Mouse (Mus musculus): ENCODE results near the gene Npas4. TPM values are rescaled to one million over a fixed set of nuclear protein-coding genes. Genes with fewer than 3 reads are reported as not detected.
"Not testable (repeated sequence)": the region's sequence is repeated elsewhere in the genome, so short reads cannot be mapped to it uniquely, and the experiment has no call there.

The Npas4 gene
- total RNA-seq, 2 experiments from 2014 or later = not detected

- no peak for ATAC-seq (replicated peaks; ENCODE audit: low FRiP score, poor library complexity, severe bottlenecking)
These were observed 9.5 kb upstream of the Npas4 start for GRCm38 (mm10) chr19:4999445-5000140.

GRCm38 (mm10) chr19:4994043-4994442, 3.9 kb upstream of the Npas4 start:
- ATAC-seq (replicated peaks; ENCODE audit: low FRiP score, poor library complexity, severe bottlenecking) = no peak

DNA sequence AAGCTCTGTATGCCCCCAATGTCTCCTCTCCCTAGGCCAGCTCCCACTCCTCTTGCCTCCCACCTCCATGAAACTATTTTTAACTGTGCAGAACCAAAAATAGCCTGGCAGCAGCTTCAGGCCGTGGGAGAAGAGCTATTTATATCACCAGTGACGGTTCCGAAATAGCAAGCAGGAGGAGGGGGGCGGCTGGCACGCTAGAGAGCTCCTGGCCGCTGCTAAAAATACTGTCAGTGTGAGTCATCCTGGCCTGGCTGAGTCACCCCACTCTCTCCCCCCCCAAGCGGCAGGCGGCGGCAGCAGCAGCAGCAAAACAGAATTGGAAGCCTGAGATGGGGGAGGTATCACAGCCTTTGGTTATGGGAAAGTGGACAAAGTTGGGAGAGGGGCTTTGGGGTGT, 2.8 kb upstream of the Npas4 start:
- ATAC-seq (replicated peaks; ENCODE audit: low FRiP score, poor library complexity, severe bottlenecking) = no peak

GRCm38 (mm10) chr19:4992371-4992770, 2.3 kb upstream of the Npas4 start:
- ATAC-seq (replicated peaks; ENCODE audit: low FRiP score, poor library complexity, severe bottlenecking) = no peak

DNA sequence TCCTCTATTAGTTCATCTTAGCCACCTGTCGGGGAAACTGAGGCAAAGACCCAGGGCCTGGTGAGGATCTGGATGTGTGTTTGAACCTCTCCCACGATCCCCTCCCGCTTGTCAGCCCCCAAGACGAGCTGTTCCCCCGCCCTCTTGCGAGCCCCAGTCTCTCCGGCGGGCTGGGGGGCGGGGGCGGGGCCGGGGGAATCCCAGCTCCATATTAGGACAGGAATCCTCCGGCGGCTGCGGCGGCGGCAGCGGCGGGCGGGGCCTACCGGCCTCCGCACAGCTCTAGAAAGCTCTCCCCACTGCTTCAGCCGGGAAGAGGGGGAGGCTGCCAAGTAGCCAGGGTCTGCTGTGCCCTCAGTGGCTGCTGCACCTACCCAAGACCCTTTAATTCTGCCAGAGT, 600 bp upstream of the Npas4 start:
- ATAC-seq (replicated peaks; ENCODE audit: low FRiP score, poor library complexity, severe bottlenecking) = no peak

DNA sequence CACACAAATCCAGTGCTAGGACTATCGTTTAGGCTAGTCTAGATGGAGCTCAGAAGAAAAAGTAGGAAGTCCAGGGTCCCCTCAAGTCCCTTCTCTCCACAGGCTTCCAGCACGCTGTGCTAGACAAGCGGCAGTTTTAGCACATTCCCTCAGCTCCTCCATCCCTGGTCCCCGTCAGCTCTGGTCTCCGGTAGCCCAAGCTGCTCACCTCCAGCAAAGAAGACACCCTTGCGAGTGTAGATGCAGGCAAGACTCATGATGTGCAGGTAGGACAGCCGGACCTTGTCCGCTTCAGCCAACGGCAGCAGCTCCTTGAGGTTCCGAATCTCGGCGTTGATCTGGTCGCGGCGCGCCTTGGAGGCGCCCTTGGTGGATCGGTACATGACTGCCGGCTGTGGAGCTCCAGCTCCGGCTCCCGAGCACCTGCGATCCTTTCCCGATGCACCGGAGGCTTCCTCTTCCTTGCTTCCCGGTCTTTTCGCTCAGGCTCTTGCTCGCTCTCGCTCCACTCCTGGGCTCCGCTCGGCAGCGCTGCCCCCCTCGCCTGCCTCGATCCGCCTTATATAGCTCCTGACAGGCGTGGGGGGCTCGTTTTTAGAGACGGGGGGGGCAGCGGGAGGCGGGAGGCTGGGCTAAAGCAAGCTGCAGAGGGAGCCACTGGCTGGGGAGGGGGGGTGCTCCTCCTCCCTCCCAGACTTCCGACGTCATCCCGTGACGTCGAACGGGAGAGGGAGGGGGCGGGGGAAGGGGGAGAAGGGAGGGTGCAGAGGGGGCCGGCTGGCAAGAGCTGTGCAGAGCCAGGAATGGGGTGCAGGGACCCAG, 471 bp downstream of the Npas4 start:
- ATAC-seq (replicated peaks; ENCODE audit: low FRiP score, poor library complexity, severe bottlenecking) = no peak

DNA sequence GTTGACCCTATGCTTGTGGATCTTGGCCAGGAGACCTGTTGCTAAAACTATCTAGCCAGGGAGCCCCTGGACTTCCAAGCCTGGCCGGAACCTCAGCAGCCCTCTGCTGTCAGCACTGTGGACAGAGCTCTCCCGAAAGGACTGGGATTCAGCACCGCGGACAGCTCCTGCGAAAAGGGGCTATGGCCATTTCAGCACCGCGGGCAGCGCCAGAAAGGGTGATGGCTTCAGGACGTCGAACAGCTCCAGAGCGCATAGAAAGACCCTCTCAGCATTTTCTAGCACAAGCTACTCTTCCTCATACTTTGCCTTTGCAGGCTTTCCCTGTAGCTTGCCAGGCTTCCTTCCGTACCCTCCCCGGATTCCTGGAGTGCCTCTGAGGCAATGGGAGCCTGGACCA, 1.1 kb downstream of the Npas4 start:
- ATAC-seq (replicated peaks; ENCODE audit: low FRiP score, poor library complexity, severe bottlenecking) = 0 out of 2 replicates have a peak, but pooled peaks have one; percentile 59

DNA sequence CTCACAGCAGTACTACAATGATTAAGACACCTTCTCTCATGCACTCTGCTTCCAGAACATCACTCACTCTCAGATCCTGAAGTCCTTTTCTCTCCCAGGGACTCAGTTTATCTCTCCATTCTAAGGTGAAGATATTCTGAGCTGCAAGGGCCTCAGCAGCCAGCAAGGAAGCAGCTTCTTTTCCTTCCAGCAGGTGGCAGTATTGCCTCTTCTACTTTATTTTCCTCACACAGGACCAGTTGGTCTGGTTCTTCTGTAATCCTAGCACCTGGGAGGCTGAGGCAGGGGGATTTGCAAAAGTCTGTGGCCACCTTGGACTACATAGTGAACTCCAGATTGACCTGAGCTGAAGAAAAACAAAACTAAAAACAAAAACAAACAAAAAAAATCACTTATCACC, 8.3 kb downstream of the Npas4 start:
- ATAC-seq (replicated peaks; ENCODE audit: low FRiP score, poor library complexity, severe bottlenecking) = 0 out of 2 replicates have a peak, but pooled peaks have one; percentile 57

DNA sequence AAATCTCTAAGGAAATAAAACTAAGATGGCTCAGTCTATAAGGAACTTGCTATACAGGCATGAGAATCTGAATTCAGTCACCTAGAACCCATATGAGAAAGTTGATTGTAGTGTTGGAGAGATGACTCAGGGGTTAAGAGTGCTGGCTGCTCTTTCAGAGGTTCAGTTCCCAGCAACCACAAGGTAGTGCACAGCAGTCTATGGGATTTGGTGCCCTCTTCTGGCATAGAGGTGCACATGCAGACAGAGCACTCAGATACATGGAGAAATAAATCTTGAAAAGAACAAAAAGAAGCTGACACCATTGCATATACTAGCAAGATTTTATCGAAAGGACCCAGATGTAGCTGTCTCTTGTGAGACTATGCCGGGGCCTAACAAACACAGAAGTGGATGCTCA, 21.9 kb downstream of the Npas4 start:
- peak; percentile 80 for ATAC-seq (replicated peaks; ENCODE audit: low FRiP score, poor library complexity, severe bottlenecking)

DNA sequence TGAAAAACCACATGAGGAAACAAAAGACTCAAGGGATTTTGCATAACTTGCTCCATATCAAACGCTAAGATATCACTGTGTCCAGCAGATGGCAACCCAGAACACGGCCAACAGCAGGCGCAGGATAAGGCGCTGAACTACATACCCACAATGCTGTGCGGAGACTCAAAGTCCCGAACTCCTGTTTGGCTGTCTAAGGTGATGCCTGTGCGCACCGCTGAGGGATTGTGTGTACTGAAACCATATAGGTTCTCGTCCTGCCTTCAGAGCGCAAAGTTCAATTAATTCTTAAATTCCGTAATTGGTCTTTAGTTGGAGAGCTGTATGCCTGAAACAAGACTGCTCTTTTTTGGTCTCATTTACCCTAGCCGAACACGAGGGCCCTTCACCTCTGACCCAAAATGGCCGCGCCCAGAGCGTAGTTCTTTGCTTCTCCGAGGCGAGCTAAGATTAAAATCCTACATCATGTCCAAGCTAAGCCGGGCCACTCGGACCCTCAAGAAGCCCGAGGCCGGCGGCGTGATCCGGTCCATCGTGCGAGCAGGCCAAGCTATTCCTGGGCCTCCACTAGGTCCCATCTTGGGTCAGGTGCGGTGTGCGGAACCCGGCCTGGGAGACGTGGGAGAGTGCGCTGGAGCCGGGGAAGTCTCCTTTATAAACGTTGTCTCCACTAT, 28.1 kb downstream of the Npas4 start, which contains the start of gene Mrpl11:
TSS of gene Mrpl11 (plus strand) at position 220 of the 674 bp plus-strand sequence.
- ATAC-seq (replicated peaks; ENCODE audit: low FRiP score, poor library complexity, severe bottlenecking) = peak; percentile 97

DNA sequence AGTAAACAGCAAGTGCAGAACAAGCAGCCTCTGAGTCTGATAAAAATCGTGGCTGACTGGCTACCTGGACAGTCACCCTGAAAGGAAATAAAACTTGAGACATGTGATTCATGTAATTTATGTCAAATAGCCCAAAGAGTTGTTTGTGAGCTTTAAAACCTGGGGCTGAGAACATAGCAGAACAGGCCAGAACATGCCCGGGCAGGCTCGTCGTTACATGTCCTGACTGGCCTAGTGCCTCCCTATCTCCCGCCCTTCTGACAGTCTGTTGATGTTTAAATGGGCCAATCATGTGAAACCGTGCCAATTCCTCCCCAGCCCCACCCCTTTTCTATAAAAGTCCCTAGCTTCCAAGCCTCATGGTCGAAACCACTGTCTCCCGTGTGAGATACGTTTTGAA, 41.5 kb downstream of the Npas4 start:
- not testable (repeated sequence) for ATAC-seq (replicated peaks; ENCODE audit: low FRiP score, poor library complexity, severe bottlenecking)

- no peak for ATAC-seq (replicated peaks; ENCODE audit: low FRiP score, poor library complexity, severe bottlenecking)
These were observed 44.6 kb downstream of the Npas4 start for GRCm38 (mm10) chr19:4945540-4945939.

DNA sequence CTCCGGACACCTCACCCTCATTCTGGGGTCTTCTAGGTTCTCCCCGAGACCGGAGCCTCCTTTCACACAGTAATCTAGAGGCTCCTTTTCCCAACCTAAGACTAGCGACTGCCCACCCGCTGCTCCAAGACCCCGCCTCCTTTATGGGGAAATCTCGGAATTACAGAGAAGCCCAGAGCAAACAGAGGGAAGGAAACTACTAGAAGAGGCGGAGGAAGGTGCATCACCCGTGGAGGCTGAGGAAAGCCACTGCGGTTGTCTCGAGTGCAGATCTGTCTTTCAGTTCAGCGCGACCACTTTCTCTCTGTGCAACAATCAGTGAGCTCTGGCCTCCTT, 46.9 kb downstream of the Npas4 start:
- no peak for ATAC-seq (replicated peaks; ENCODE audit: low FRiP score, poor library complexity, severe bottlenecking)

DNA sequence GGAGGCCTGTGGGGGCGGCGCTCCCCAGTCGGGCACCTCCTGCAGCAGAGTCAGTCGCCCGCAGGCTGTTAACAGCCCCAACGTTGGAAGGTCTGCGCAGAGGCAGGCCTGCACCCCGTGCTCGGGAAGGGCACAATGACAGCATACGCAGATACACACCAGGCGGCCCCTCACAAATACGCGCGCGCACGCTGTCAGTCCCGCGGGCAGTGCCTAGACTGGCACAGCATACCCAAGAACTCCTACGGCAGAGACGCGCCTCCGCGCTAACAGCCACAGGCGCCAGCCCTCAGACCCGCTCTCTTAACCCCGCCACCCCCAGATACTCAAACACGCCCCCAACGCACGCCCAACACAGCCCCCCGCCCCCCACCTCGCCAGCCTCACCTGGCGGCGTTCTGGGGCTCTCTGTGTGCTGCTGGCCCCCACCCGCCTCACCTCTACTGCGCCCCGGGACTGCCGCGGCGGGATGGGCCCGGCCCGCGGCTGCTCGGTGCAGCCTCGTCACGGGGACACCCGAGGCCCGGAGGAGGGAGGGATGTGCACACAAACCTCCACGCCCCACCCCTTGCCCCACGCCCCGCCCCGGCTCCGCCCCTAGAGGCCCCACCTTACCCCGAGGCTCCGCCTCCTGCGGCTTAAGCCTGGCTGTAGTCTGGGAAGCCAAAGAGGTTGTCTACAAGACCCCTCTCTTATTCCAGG, 47.4 kb downstream of the Npas4 start, which contains the start of gene Peli3:
TSS of gene Peli3 (minus strand) at position 577 of the 702 bp plus-strand sequence.
- ATAC-seq (replicated peaks; ENCODE audit: low FRiP score, poor library complexity, severe bottlenecking) = peak; percentile 83

DNA sequence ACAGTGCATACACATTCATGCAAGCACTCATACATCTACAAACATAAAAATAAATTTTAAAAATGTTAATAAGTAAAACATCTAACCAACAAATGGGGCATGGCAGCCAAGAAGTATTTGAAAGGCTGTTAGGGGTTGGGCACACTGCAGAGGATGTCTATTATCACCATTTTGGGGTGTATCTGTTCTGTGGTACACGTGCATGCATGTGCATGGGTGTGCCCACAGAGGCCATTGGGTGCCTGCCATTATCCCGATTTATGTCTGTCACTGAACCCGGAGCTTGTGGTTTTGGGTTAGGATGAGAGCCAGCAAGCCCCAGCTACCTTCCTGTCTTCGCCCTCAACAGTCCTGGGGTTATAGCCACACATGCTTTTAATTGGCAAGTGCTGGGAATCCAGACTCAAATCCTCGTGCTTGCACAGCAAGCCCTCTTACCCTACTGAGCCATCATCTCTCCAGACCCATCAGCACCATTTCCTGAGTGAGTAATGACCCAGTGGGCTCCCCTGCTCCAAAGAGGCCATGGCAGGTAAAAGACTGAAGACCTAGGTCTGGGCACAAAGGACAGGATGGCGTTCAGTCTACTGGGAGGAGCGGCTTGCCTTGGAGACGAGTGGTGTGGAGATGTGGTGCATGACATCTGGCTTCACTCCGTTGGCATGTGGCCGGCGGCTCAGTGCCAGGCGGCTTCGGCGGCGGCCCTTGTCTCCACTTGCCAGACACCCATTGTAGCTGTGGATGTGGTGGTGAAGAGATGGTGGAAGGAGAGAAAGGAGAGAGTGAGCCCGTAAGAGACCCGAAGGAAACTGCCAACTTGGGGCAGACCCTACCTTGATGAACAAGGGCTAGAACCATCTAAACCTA, 52.4 kb downstream of the Npas4 start:
- ATAC-seq (replicated peaks; ENCODE audit: low FRiP score, poor library complexity, severe bottlenecking) = no peak

DNA sequence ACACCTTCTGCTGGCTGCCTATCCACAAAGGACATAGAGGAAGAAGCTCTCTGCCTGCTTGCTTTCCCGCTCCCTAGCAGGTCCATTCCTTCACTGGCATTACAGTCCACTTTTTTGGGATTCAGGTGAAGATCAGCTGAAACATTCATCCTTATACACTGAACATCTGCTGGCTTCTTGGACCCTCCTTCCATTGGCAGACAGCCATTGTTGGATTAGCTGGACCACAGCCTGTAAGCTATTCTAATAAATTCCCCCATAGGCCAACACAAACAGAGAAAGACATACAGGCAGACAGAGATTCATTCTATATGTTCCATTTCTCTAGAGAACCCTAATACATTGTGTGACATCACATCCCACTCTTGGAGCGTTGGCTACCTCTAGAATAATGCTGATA, 53.2 kb downstream of the Npas4 start:
- ATAC-seq (replicated peaks; ENCODE audit: low FRiP score, poor library complexity, severe bottlenecking) = no peak
